Mouse (Mus musculus) ovary, postnatal 36 days (tissue): ENCODE results near the gene Pde6d.
"Not testable (repeated sequence)": the region's sequence is repeated elsewhere in the genome, so short reads cannot be mapped to it uniquely, and the experiment has no call there.

Experiments used
- DNase-seq: peaks from one replicate; pipeline ENCODE4 v3.0.0; 2022; ENCODE audit warnings: low spot score, mixed read lengths

Gene Pde6d

DNA sequence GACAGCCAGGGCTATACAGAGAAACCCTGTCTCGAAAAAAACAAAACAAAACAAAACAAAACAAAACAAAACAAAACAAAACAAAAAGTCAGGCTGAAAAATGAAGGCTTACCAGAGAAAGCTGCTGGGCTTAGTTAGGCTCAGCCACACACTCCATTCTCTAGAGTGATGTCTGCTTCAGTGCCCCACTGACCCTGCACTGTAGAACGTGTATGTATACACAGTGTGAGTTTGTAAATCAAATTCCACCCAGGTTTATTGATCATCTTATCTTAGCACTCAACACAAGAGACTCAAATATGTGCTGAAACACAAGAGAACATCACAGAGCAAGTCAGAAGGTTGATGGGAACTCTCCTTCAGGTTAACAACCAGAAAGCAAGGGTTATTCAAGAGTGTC is 14.0 kb downstream of the Pde6d start:
- no peak for DNase-seq

GRCm38 (mm10) chr1:86562663-86563062 is 19.8 kb downstream of the Pde6d start:
- no peak for DNase-seq

DNA sequence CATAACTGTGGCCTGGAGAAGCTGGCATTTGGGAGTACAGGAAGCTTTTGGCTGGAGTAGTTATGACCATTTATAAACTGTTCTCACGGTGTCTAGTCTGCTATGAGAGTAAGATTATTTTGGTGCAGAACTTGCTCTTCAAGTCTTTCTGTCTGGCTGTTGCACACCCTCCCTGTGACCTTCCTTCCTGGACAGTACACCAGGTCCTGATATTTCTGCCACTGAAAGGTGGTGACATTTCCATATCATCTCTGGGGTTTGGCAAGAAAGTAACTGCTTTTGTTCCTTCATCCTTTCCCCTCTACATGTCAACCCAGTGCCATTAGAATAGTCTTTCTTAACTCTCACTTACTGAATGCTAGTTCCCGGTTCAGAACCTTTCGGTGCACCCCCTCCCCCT is 23.2 kb downstream of the Pde6d start:
- no peak for DNase-seq

DNA sequence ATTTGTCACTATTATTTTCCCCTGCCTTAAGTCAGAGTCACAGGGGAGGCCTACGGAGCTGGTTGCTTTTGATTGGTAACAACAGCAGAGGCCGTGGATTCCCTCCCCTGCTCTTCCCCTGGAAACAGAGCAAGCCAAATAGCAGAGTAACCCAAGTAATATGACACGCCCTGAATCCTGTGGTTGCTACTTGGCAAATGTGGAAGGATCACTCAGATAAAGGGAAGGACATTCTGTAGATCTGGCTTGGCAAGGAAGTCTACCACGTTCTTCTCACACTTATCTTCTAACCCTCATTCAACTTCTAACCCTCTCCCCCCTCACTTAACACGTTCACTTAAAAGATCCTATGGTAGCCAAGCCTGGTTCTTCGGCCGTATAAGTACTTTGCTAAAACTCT is 24.6 kb downstream of the Pde6d start:
- DNase-seq = no peak

- no peak for DNase-seq
Observed at GRCm38 (mm10) chr1:86555665-86556064, 26.8 kb downstream of the Pde6d start.

- DNase-seq = no peak
Observed at GRCm38 (mm10) chr1:86551877-86552276, 30.6 kb downstream of the Pde6d start.

GRCm38 (mm10) chr1:86551299-86551698 is 31.1 kb downstream of the Pde6d start:
- no peak for DNase-seq

GRCm38 (mm10) chr1:86546797-86547196 is 35.6 kb downstream of the Pde6d start:
- DNase-seq = no peak

DNA sequence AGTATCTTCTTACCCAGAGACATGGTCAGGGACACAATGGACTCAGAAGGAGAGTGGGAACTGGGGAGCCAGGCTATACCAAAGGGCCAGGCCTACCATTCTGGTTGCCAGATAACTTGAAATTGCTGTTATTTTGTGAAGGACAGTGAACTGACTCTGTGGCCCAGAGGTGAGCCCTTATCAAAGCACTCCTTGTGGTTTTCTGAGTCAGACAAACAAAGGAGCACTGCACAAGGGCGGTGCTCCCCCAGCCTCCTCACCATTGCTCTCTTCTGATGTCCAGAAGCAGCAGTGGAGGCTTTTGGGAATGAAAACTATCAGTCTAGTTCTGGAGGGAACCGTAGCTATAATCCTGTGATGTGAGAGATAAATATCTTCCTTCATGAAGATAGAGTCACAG is 39.8 kb downstream of the Pde6d start:
- DNase-seq = no peak

- DNase-seq = not testable (repeated sequence)
Observed at GRCm38 (mm10) chr1:86539583-86539982, 42.8 kb downstream of the Pde6d start.

- peak; percentile 23 for DNase-seq
Observed at GRCm38 (mm10) chr1:86538383-86538782, 44.0 kb downstream of the Pde6d start.

GRCm38 (mm10) chr1:86533411-86534130 is 48.9 kb downstream of the Pde6d start:
- no peak for DNase-seq

DNA sequence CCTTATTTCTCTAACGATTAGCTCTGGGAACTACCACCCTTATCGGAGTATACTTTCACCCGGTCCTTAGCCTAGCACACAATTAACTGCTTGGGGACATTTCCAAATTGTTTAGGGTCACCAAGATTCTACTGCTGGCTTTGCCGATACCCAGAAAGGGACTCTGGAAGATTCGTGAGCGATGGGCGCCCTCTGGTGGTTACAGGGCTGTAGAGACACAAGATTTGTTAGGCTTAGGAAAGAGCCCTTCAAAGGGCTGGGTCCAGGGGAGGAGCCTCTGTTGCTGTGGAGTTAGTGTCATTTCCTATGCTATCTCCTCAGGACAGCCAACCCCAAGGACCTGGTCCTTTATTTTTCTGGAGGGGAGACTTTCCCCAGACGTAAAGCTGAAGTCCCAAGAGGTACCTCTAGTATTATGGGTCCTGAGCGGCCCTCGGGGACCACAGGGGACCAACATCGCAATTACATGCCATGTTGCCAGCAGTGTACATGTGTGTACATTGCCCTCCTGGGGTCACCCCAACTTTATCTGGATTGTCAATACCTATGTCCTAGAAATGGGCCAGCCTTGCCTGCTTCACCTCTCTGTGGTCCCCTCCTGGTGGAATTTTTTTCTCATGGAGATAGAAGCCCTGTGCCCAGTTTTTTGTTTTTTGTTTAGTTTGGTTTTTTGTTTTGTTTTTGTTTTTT is 49.9 kb downstream of the Pde6d start:
- DNase-seq = peak; percentile 89

GRCm38 (mm10) chr1:86531547-86532321 is 50.7 kb downstream of the Pde6d start:
- peak; percentile 25 for DNase-seq

GRCm38 (mm10) chr1:86530871-86531546 is 51.4 kb downstream of the Pde6d start:
- no peak for DNase-seq

- no peak for DNase-seq
Observed at GRCm38 (mm10) chr1:86529590-86529989, 52.8 kb downstream of the Pde6d start.

DNA sequence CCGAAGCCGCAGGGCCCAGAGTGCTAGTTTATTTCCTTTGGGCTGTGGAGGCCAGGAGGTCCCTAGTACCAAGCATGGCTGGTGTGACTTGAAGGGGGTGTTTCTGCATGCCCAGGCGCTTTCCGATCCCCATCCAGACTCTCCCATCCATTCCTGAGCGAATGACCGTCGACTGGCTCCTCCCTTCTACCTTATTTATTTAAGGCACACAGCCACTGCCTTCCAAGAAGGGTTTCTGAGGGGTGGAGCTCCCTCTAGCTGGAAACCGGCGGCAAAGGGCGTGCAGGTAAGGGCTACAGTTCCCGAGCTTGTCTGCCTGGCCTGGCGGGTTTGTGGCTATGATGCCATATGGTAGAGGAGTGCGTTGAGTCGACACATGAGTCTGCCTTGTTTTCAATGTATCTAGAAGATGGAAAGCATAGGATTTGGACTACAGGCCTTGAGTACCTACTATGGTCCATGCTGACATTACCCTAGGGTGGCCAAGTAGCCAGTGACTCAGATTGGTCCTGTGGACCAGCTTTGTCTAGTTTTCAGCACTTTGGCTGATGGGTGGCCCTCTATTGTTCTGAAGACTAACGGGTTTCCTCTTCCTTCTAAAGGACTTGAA is 53.8 kb downstream of the Pde6d start:
- DNase-seq = peak; percentile 45

DNA sequence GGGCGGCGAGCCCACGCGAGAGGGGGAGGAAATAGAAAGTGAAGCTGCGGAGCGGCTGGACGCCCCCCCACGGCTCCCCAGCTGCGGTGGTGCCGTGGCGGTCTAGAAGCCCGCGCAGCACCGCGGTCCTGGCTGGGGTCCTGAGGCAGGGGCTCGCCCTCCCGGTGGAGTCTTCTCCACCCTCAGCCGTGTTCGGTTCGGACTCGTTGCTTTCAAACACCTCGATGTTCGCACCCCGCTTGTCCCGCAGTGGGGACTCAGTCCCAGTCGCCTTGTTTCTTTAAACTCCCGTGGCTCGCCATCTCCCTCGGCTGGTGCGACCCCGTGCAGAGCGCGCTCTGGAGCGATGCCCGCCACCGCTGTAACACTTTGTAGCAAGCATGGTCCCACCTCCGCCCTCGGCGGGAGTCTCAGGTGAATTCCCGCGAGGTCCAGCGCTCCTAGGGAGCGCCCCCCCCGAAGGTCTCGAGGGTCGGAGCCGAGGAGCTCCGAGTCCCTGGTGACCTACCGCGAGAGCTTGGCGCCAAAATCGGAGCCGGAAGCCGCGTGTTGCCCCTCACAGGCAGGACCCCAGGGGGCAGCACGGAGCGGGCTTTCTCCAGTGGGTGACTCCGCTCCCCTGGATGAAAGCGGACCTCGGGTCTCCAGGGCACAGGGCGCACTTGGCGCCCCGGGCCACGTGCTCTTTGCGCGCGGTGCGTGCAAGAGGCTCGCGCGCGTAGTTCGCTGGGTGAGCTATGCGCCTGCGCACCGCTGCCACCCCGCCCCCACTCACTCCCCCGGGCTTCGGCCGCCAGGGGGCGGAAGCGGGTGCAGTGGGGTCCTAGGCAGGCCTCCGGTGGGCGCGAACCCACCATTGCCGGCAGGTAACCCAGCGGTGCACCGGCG is 54.6 kb downstream of the Pde6d start:
- DNase-seq = peak; percentile 87

DNA sequence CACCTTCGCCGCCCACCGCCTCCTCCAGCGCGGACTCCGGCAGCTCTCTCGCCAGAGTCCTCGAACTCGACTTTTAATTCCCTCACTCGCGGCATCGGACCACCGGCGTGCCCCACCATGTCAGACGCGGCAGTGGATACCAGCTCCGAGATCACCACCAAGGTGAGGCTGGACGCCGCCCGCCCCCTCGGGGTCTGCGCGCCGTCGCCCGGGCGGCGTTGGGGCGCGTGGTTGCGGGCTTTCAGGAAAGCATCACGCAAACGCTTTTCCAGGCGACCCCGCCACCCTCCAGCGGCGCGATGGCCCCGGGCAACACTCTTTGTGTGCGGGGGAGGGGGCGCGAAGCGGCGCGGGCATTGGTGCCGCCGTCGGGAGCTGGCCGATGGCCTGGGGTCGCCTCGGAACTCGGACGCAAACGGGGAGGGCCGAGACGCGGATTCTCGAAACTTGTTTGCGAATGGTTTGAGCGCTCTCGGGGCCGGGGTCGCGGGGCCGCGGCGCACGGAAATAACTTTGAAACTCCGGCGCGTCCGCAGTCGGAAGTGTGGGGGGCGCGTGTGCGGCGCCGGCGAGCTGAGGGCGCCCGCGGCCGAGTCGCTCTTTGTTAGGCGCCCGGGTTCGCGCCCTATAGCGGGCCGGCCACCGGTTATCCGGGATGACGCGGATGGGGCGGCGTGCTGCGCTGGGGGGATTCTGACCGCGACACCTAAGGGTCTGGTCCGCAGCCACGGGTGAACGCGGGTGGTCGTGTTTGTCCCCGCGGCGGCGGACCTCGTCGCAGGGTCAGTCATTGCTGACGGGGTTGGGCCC is 55.4 kb downstream of the Pde6d start:
- DNase-seq = peak; percentile 55
